Mouse (Mus musculus): ENCODE data around the gene Pnkd.

GRCm38 (mm10) chr1:74294733-74295455 lies 10.2 kb downstream of the Pnkd start:
- TF ChIP-seq CTCF (IDR thresholded peaks at IDR 0.05; ENCODE audit: low read depth, low read length) (no peak), POLR2A (IDR thresholded peaks at IDR 0.05; ENCODE audit: extremely low read depth, insufficient read depth, low read length) (no peak)
